Mouse (Mus musculus) kidney, adult 2 months (tissue): Measurements from ENCODE around the gene 9430097D07Rik. TPM values are rescaled to one million over a fixed set of nuclear protein-coding genes. Genes with fewer than 3 reads are reported as not detected.
A peak's percentile ranks its signal among the peaks of the same experiment; 100 is the strongest.

Experiments used
- DNase-seq: peaks from one replicate; pipeline ENCODE4 v3.0.0; 2021
- H3K27ac ChIP-seq: fragments of 200-500 bp; 2 replicates; pipeline ENCODE4 v1.5.1; 2012; ENCODE audit warnings: low read depth, low read length, control low read depth, inconsistent platforms; ENCODE audit not compliant: insufficient read depth
- H3K27me3 ChIP-seq: fragments of 200-500 bp; replicated peaks from 2 replicates; pipeline ENCODE4 v1.6.1; 2012; ENCODE audit warnings: mild to moderate bottlenecking, moderate library complexity, low read length, inconsistent platforms; ENCODE audit not compliant: control insufficient read depth, insufficient read depth
- H3K36me3 ChIP-seq: fragments of 200-500 bp; 2 replicates; pipeline ENCODE4 v1.6.1; 2012; ENCODE audit warnings: mild to moderate bottlenecking, moderate library complexity, low read length, inconsistent platforms; ENCODE audit not compliant: control insufficient read depth, insufficient read depth
- H3K4me1 ChIP-seq: fragments of 200-500 bp; 2 replicates; pipeline ENCODE4 v1.6.1; 2011; ENCODE audit warnings: low read length; ENCODE audit not compliant: control insufficient read depth, insufficient read depth
- H3K4me3 ChIP-seq: fragments of 200-500 bp; 2 replicates; pipeline ENCODE4 v1.5.1; 2011; ENCODE audit warnings: mild to moderate bottlenecking, low read depth, low read length, control low read depth; ENCODE audit not compliant: insufficient read depth
- CTCF ChIP-seq: fragments of 200-500 bp; conservative IDR thresholded peaks from 2 replicates; pipeline ENCODE4 v1.5.1; 2011; ENCODE audit warnings: low read depth, mild to moderate bottlenecking, control low read depth, low read length, moderate library complexity, mixed read lengths; ENCODE audit not compliant: insufficient read depth, insufficient read length
- POLR2A ChIP-seq: fragments of 200-500 bp; IDR thresholded peaks from one replicate; pipeline ENCODE4 v1.6.1; 2011; ENCODE audit warnings: low read depth, low read length, control low read depth
- WGBS: fragments of 180-500 bp; shearing (Covaris S2); methylation state at CpG from one replicate; pipeline ENCODE4 v1.1.7; 2018; 5-methylcytosine and 5-hydroxymethylcytosine counted together
- polyA plus RNA-seq: library from polyadenylated mRNA; depleted of rRNA; stranded (reverse); fragments of >200 nt; gene quantifications from 2 replicates; pipeline ENCODE4 v1.2.3, GENCODE M21; 2012

9430097D07Rik gene
- polyA plus RNA-seq, 1 experiment: not detected

GRCm38 (mm10) chr2:32586871-32587351, 11.4 kb upstream of the 9430097D07Rik start, which contains the start of gene St6galnac4:
Gene St6galnac4 (plus strand): TSS chr2:32587095.
- TF ChIP-seq CTCF: 0 out of 2 replicates have a peak, but pooled peaks have one; percentile 15
- TF ChIP-seq POLR2A: no peak

DNA sequence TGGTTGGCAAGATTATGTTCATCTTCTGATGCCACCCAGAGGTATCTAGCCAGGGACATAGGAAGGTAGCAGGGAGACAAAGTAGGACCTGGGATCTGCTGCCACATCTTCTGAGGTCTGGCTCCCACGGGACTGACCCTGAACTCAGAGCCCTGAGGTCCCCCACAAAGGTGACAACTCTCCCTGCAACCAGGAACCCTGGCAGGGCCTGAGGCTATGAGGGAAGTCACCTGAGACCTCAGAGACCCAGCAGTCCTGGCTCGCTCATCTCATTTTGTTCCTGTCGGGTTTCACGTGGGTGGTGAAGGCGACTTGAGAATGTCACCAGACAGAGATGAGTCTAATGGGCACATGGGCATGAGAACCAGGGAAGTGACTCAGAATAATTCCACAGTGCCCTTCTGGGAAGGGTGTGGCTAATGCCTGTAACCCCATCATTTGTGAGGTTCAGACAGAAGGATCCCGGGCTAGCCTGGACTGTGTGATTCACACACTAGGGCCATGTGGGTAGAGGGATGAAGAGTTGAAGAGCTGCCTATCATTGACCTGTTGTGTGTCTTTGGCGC, 9.7 kb upstream of the 9430097D07Rik start:
- H3K27ac ChIP-seq: no peak overlapping the region
- no peaks in the 10 kb centered on the region for H3K36me3 ChIP-seq
- no peak for DNase-seq
- 92% methylated on average over 7 of the region's 7 CpGs for WGBS
- no peaks in the 10 kb centered on the region for H3K27me3 ChIP-seq
- no peak overlapping the region for H3K4me3 ChIP-seq
- TF ChIP-seq POLR2A (no peak), CTCF (no peak)
- no peaks in the 10 kb centered on the region for H3K4me1 ChIP-seq

More at GRCm38 (mm10) chr2:32586871-32587351, 11.4 kb upstream of the 9430097D07Rik start, which contains the start of gene St6galnac4:
- no peaks in the 10 kb centered on the region for H3K4me1 ChIP-seq
- H3K36me3 ChIP-seq: no peaks in the 10 kb centered on the region
- H3K27ac ChIP-seq: peak within 1 kb of the TSS; percentile 76
- H3K4me3 ChIP-seq: peak within 1 kb of the TSS; percentile 71
- no peaks in the 10 kb centered on the region for H3K27me3 ChIP-seq
- peak; percentile 92 for DNase-seq
- WGBS: 2% methylated on average over 38 of the region's 38 CpGs

GRCm38 (mm10) chr2:32582830-32583799, 7.6 kb upstream of the 9430097D07Rik start:
- peak; percentile 88 for DNase-seq
- no peak overlapping the region for H3K4me3 ChIP-seq
- H3K36me3 ChIP-seq: no peaks in the 10 kb centered on the region

DNA sequence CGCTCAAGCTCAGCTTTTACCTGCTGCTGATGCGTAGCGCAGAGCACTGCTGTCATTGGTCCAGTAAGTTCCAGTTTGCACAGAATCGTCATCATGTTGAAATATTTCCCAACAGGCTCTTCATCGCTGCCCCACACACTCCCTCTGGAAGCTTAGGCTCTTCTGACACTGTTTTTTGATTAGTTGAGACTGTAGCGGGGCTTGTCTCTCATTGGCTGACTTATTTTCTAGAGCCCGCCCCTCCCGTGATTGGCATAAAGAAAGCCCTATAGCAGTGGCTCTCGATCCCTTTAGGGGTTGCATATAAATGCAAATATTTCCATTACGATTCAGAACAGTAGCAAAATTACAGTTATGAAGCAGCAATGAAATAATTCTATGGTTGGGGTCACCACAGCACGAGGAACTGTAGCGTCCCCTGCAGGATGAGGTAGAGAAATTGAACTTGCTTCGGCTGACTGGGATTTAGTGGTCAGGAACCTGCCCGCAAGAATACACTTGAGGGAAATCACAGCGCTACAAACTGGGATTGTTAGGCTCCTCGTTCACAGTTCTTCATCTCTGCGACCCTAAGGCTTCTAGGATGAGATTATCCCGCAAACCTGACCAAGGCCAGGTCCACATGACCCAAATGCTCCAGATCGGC, 6.1 kb upstream of the 9430097D07Rik start:
- 49% methylated on average over 19 of the region's 19 CpGs for WGBS
- DNase-seq: peak; percentile 40
- no peaks in the 10 kb centered on the region for H3K27me3 ChIP-seq
- no peak overlapping the region for H3K27ac ChIP-seq
- H3K36me3 ChIP-seq: no peaks in the 10 kb centered on the region
- H3K4me3 ChIP-seq: no peak overlapping the region
- TF ChIP-seq POLR2A: no peak
- TF ChIP-seq CTCF: no peak
- H3K4me1 ChIP-seq: no peaks in the 10 kb centered on the region

More at GRCm38 (mm10) chr2:32582830-32583799, 7.6 kb upstream of the 9430097D07Rik start:
- H3K27me3 ChIP-seq: no peaks in the 10 kb centered on the region
- 15% methylated on average over 37 of the region's 37 CpGs for WGBS
- H3K27ac ChIP-seq: no peak overlapping the region
- TF ChIP-seq CTCF (peak; percentile 99), POLR2A (no peak)
- no peaks in the 10 kb centered on the region for H3K4me1 ChIP-seq

- no peak overlapping the region for H3K4me3 ChIP-seq
- WGBS: 34% methylated on average over 25 of the region's 30 CpGs
Observed at GRCm38 (mm10) chr2:32578146-32579046, 2.9 kb upstream of the 9430097D07Rik start.

GRCm38 (mm10) chr2:32576532-32576931, 1.0 kb upstream of the 9430097D07Rik start:
- TF ChIP-seq POLR2A (no peak), CTCF (no peak)
- Histone ChIP-seq H3K4me1 (no peaks in the 10 kb centered on the region), H3K36me3 (no peaks in the 10 kb centered on the region), H3K4me3 (no peak overlapping the region), H3K27me3 (no peaks in the 10 kb centered on the region), H3K27ac (no peak overlapping the region)
- WGBS: 88% methylated on average over 9 of the region's 9 CpGs
- DNase-seq: no peak

More at GRCm38 (mm10) chr2:32578146-32579046, 2.9 kb upstream of the 9430097D07Rik start:
- Histone ChIP-seq H3K36me3 (no peaks in the 10 kb centered on the region), H3K27ac (no peak overlapping the region), H3K4me1 (no peaks in the 10 kb centered on the region), H3K27me3 (no peaks in the 10 kb centered on the region)
- peak; percentile 55 for DNase-seq
- TF ChIP-seq POLR2A (no peak), CTCF (no peak)
